Mouse (Mus musculus) stomach, embryonic 16.5 days (tissue): ENCODE measurements at regions not wholly inside any gene's neighbourhood (a gene's known extent, or its start where the extent isn't known, plus 50 kb on each side); places are given as distances from the start of the nearest gene placed in this dataset.

Source experiments
- ATAC-seq: fragments of 200-750 bp; cut with Nextera tagmentation; 2 replicates; pipeline ENCODE4 v1.8.0; 2017; ENCODE audit warnings: moderate number of reproducible peaks, moderate TSS enrichment; ENCODE audit not compliant: insufficient read depth, low FRiP score
- H3K27ac ChIP-seq: fragments of 300-500 bp; sonication (generic); 2 replicates; pipeline ENCODE4 v1.5.1; 2014; ENCODE audit warnings: low read length
- H3K27me3 ChIP-seq: fragments of 300-500 bp; sonication (generic); 2 replicates; pipeline ENCODE4 v1.6.1; 2014; ENCODE audit warnings: low read length, control low read depth, mixed read lengths; ENCODE audit not compliant: control insufficient read depth, insufficient read depth
- H3K36me3 ChIP-seq: fragments of 300-500 bp; sonication (generic); 2 replicates; pipeline ENCODE4 v1.6.1; 2014; ENCODE audit warnings: low read length; ENCODE audit not compliant: control insufficient read depth, insufficient read depth
- H3K4me1 ChIP-seq: fragments of 300-500 bp; sonication (generic); 2 replicates; pipeline ENCODE4 v1.6.1; 2014; ENCODE audit warnings: low read length, control low read depth, mixed read lengths; ENCODE audit not compliant: control insufficient read depth, insufficient read depth
- H3K4me2 ChIP-seq: fragments of 300-500 bp; sonication (generic); 2 replicates; pipeline ENCODE4 v1.6.1; 2014; ENCODE audit warnings: low read depth, low read length, mixed read lengths
- H3K4me3 ChIP-seq: fragments of 300-500 bp; sonication (generic); replicated peaks from 2 replicates; pipeline ENCODE4 v1.5.1; 2014; ENCODE audit warnings: mild to moderate bottlenecking, low read length
- H3K9ac ChIP-seq: fragments of 300-500 bp; sonication (generic); 2 replicates; pipeline ENCODE4 v1.6.1; 2014; ENCODE audit warnings: low read length
- H3K9me3 ChIP-seq: fragments of 300-500 bp; sonication (generic); replicated peaks from 2 replicates; pipeline ENCODE4 v1.6.1; 2016; ENCODE audit warnings: low read length, control low read depth; ENCODE audit not compliant: control insufficient read depth
- WGBS: fragments of 180-500 bp; shearing (Covaris S2); extraction: QIAGEN DNeasy Blood & Tissue Kit; methylation state at CpG from one replicate; pipeline ENCODE4 v1.1.7; 2014; 5-methylcytosine and 5-hydroxymethylcytosine counted together

DNA sequence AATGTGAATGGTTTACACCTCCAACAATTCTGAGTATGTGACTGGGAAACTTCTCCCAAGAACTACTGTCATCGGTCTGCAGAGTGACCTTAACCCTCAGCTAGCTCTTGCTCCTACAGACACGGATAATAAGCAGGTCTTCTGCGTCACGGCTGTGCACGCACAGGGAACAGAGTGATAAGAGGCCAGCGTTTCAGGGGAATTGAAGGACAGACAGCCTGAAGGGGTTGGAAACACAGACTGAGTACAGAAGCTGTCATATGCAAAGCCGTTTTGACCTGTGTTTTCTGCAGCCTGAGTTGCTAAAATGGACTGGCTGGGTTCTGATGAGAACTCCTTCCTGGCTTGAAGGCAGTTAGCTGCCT lies 114.4 kb downstream of the Gm10260 start:
- peaks cover 4% of the 10 kb centered on the region; the same call in 1 of the 2 replicates for H3K9me3 ChIP-seq
- peak overlapping the region; percentile 7; the same call in 1 of the 2 replicates for H3K27ac ChIP-seq
- no peak overlapping the region for H3K9ac ChIP-seq
- peaks cover 10% of the 10 kb centered on the region for H3K4me1 ChIP-seq
- H3K4me3 ChIP-seq, result no peak overlapping the region
- H3K4me2 ChIP-seq, result no peak overlapping the region
- no peaks in the 10 kb centered on the region for H3K27me3 ChIP-seq
- no peak for ATAC-seq
- WGBS, result 54% methylated on average over 7 of the region's 7 CpGs
- H3K36me3 ChIP-seq, result no peaks in the 10 kb centered on the region

DNA sequence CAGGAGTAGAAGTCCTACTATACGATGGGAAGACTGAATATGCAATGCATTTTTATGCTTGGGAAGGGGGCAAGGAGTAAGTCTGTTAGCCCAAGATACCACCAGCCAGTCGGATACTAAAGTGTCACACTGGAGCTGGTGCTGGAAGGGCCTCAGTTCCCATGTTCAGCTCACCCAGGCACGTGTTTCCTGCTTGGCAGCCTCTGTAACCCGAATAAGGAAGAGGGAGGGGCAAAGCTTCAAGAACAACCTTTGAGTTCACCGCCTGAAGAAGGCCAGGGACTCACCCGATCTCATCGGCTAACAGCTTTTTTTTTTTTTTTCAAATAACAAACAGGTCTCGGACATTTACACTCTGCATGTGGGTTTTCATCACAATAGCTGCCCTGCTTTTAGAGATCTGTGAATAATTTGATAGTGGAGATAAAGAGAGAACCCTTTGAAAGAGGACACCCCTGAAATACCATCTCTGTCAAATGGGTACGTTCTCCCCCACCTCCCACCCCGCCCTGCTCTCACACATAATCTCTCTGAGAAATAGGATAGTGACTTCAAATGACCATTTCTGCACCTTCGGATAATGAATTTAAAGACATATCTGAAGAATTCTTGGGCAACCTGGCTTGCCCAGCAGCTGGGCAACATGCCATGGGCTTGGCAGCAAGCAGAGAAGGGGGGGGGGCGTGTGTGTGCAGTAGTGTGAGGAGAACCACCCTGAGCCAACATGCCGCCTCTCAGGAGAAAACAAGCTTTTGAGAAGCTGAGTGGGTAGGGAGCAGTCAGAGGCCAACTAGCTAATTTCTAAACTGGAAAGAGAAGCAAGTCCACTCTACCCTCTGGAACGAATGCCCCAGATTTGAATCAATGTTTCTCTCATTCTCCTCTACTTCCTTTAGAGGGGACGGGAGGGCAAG lies 115.1 kb downstream of the Gm10260 start:
- Histone ChIP-seq H3K27ac (peak overlapping the region; percentile 7; the same call in 1 of the 2 replicates), H3K9ac (no peak overlapping the region), H3K27me3 (no peaks in the 10 kb centered on the region), H3K4me3 (no peak overlapping the region), H3K4me2 (no peak overlapping the region), H3K36me3 (no peaks in the 10 kb centered on the region), H3K4me1 (peaks cover 10% of the 10 kb centered on the region), H3K9me3 (peaks cover 4% of the 10 kb centered on the region; the same call in 1 of the 2 replicates)
- peak; percentile 50; the same call in 1 of the 2 replicates for ATAC-seq
- WGBS, result 50% methylated on average over 15 of the region's 15 CpGs

- no peaks in the 10 kb centered on the region for H3K4me1 ChIP-seq
- H3K4me3 ChIP-seq, result no peak overlapping the region
- H3K9ac ChIP-seq, result no peak overlapping the region
- no peak overlapping the region for H3K27ac ChIP-seq
- ATAC-seq, result no peak
- H3K36me3 ChIP-seq, result no peaks in the 10 kb centered on the region
- 65% methylated on average over 3 of the region's 3 CpGs for WGBS
- H3K4me2 ChIP-seq, result no peak overlapping the region
- H3K27me3 ChIP-seq, result no peaks in the 10 kb centered on the region
- H3K9me3 ChIP-seq, result peaks cover 4% of the 10 kb centered on the region; the same call in 1 of the 2 replicates
These were observed 120.2 kb downstream of the Gm10260 start for GRCm38 (mm10) chr13:97640236-97640635.

DNA sequence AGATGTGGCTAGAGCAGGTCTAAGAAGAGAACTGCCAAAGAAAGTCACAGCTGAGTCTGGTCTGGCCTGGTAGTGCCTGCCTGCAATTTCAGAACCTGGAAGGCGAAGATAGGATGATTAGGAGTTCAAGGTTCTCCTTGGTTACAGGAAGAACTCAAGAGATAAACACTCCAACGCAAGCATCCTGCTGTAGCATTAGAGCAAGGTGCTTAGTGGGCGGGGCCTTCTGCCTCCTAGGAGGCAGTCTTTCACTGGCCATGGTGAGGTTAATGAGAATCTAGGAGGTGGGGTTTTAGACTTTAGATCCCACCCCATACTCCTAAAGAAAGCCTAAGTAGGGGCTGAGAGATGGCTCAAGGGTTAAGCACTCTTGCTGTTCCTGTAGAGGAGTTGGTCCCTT lies 120.8 kb downstream of the Gm10260 start:
- Histone ChIP-seq H3K36me3 (no peaks in the 10 kb centered on the region), H3K9me3 (peaks cover 4% of the 10 kb centered on the region; the same call in 1 of the 2 replicates), H3K9ac (no peak overlapping the region), H3K4me3 (no peak overlapping the region), H3K4me1 (no peaks in the 10 kb centered on the region), H3K4me2 (no peak overlapping the region), H3K27me3 (no peaks in the 10 kb centered on the region), H3K27ac (no peak overlapping the region)
- ATAC-seq, result no peak
- 61% methylated on average over 3 of the region's 3 CpGs for WGBS

- H3K4me3 ChIP-seq, result no peak overlapping the region
- H3K36me3 ChIP-seq, result no peaks in the 10 kb centered on the region
- H3K9me3 ChIP-seq, result no peaks in the 10 kb centered on the region
- no peak overlapping the region for H3K9ac ChIP-seq
- H3K4me1 ChIP-seq, result no peaks in the 10 kb centered on the region
- no peaks in the 10 kb centered on the region for H3K27me3 ChIP-seq
- WGBS, result 64% methylated on average over 5 of the region's 5 CpGs
- H3K4me2 ChIP-seq, result no peak overlapping the region
- H3K27ac ChIP-seq, result no peak overlapping the region
- ATAC-seq, result no peak
These were observed 121.9 kb downstream of the Gm10260 start for GRCm38 (mm10) chr13:97638457-97639088.

- ATAC-seq, result no peak
- 0 out of 2 replicates have a peak, but pooled peaks cover 7% of the 10 kb centered on the region for H3K4me1 ChIP-seq
- no peaks in the 10 kb centered on the region for H3K9me3 ChIP-seq
- H3K27ac ChIP-seq, result no peak overlapping the region
- H3K27me3 ChIP-seq, result no peaks in the 10 kb centered on the region
- no peak overlapping the region for H3K9ac ChIP-seq
- H3K36me3 ChIP-seq, result no peaks in the 10 kb centered on the region
- no peak overlapping the region for H3K4me2 ChIP-seq
- 93% methylated on average over 6 of the region's 6 CpGs for WGBS
- H3K4me3 ChIP-seq, result no peak overlapping the region
These were observed 122.9 kb downstream of the Gm10260 start for GRCm38 (mm10) chr13:97637506-97637905.

- Histone ChIP-seq H3K4me2 (no peak overlapping the region), H3K4me3 (no peak overlapping the region), H3K27me3 (no peaks in the 10 kb centered on the region), H3K9me3 (no peaks in the 10 kb centered on the region), H3K9ac (no peak overlapping the region), H3K27ac (no peak overlapping the region), H3K4me1 (0 out of 2 replicates have a peak, but pooled peaks cover 7% of the 10 kb centered on the region), H3K36me3 (no peaks in the 10 kb centered on the region)
- 76% methylated on average over 8 of the region's 8 CpGs for WGBS
- no peak for ATAC-seq
These were observed 126.2 kb downstream of the Gm10260 start for GRCm38 (mm10) chr13:97634041-97634788.

DNA sequence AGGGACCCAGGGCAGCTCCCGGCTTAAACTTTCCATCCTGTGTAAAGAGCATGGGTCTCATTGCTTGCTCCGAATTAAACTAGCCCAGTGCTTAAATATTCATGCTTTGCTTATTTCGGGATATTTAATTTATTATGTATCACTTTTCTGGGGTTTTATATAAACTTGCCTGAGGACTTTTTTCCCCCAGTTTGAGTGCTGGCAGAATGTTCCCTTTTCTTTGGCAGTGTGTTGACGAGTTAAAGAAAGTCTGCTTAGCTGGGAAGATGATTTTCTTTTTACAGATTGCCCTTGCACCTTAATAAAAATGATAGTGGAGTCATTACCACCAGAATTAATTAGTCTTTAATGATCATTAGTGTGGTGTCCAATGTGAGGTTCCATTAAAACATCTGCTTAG lies 126.9 kb downstream of the Gm10260 start:
- Histone ChIP-seq H3K27ac (no peak overlapping the region), H3K4me2 (no peak overlapping the region), H3K36me3 (no peaks in the 10 kb centered on the region), H3K27me3 (no peaks in the 10 kb centered on the region), H3K9me3 (no peaks in the 10 kb centered on the region), H3K4me3 (no peak overlapping the region), H3K4me1 (0 out of 2 replicates have a peak, but pooled peaks cover 7% of the 10 kb centered on the region), H3K9ac (no peak overlapping the region)
- no peak for ATAC-seq
- WGBS, result 56% methylated on average over 4 of the region's 4 CpGs
